Mouse (Mus musculus) hindbrain, postnatal 0 days (tissue): ENCODE data around the gene Kcnq5. TPM values are rescaled to one million over a fixed set of nuclear protein-coding genes. Genes with fewer than 3 reads are reported as not detected.
A peak's percentile ranks its signal among the peaks of the same experiment; 100 is the strongest.

ENCODE experiments used
- ATAC-seq: fragments of 200-750 bp; cut with Nextera tagmentation; 2 replicates; pipeline ENCODE4 v1.8.0; 2017; ENCODE audit warnings: mild to moderate bottlenecking, moderate TSS enrichment, moderate library complexity
- DNase-seq: peaks from one replicate; pipeline ENCODE4 v3.0.0-alpha.2; 2015; ENCODE audit warnings: low spot score
- H3K27ac ChIP-seq: fragments of 300-500 bp; sonication (generic); 2 replicates; pipeline ENCODE4 v1.5.1; 2014; ENCODE audit warnings: mild to moderate bottlenecking
- H3K27me3 ChIP-seq: fragments of 300-500 bp; sonication (generic); 2 replicates; pipeline ENCODE4 v1.6.1; 2014; ENCODE audit warnings: low read length, mixed read lengths; ENCODE audit not compliant: insufficient read depth
- H3K36me3 ChIP-seq: fragments of 300-500 bp; sonication (generic); 2 replicates; pipeline ENCODE4 v1.6.1; 2014; ENCODE audit warnings: low read length, mixed read lengths; ENCODE audit not compliant: insufficient read depth
- H3K4me1 ChIP-seq: fragments of 300-500 bp; sonication (generic); 2 replicates; pipeline ENCODE4 v1.6.1; 2014; ENCODE audit warnings: antibody characterized with exemption, low read length, mixed read lengths; ENCODE audit not compliant: insufficient read depth
- H3K4me2 ChIP-seq: fragments of 300-500 bp; sonication (generic); 2 replicates; pipeline ENCODE4 v1.6.1; 2014; ENCODE audit warnings: low read depth, mild to moderate bottlenecking, low read length, moderate library complexity, mixed read lengths
- H3K4me3 ChIP-seq: fragments of 300-500 bp; sonication (generic); 2 replicates; pipeline ENCODE4 v1.5.1; 2014; ENCODE audit warnings: low read length
- H3K9ac ChIP-seq: fragments of 300-500 bp; sonication (generic); replicated peaks from 2 replicates; pipeline ENCODE4 v1.6.1; 2014; ENCODE audit warnings: mild to moderate bottlenecking, low read length, moderate library complexity, mixed read lengths
- H3K9me3 ChIP-seq: fragments of 300-500 bp; sonication (generic); 2 replicates; pipeline ENCODE4 v1.6.1; 2016; ENCODE audit warnings: low read length, mixed read lengths
- CTCF ChIP-seq: IDR thresholded peaks from 2 replicates; pipeline ENCODE4 v1.5.1; 2016; ENCODE audit warnings: antibody characterized with exemption, control low read depth, low read depth
- WGBS: fragments of 180-500 bp; shearing (Covaris S2); extraction: QIAGEN DNeasy Blood & Tissue Kit; methylation state at CpG from one replicate; pipeline ENCODE4 v1.1.7; 2014; 5-methylcytosine and 5-hydroxymethylcytosine counted together
- polyA plus RNA-seq: library from polyadenylated mRNA; unstranded; fragments of >200 nt; fragmentation: Nextera tagmentation; extraction: Ambion mirVana; gene quantifications from 2 replicates; pipeline ENCODE4 v1.2.1, GENCODE M21; 2015
- total RNA-seq: library from RNA; depleted of rRNA; stranded (reverse); fragments of >200 nt; gene quantifications from 2 replicates; pipeline ENCODE4 v1.2.3, GENCODE M21; 2014

The Kcnq5 gene
- total and polyA plus RNA-seq, 2 experiments from 2014 or later = 3.4 to 14.4 TPM

- 80% methylated on average over 8 of the region's 8 CpGs for WGBS
- H3K4me2 ChIP-seq = no peak overlapping the region
- no peaks in the 10 kb centered on the region for H3K36me3 ChIP-seq
- H3K9me3 ChIP-seq = no peaks in the 10 kb centered on the region
- no peak for TF ChIP-seq CTCF
- ATAC-seq (no peak), DNase-seq (no peak)
- H3K27me3 ChIP-seq = no peaks in the 10 kb centered on the region
- no peak overlapping the region for H3K27ac ChIP-seq
- no peak overlapping the region for H3K9ac ChIP-seq
- no peak overlapping the region for H3K4me3 ChIP-seq
- H3K4me1 ChIP-seq = no peaks in the 10 kb centered on the region
Measured at GRCm38 (mm10) chr1:21922578-21923292, 39.0 kb downstream of the Kcnq5 start.

- Histone ChIP-seq H3K4me3 (no peak overlapping the region), H3K4me1 (no peaks in the 10 kb centered on the region), H3K9ac (no peak overlapping the region), H3K27me3 (no peaks in the 10 kb centered on the region), H3K27ac (no peak overlapping the region), H3K36me3 (no peaks in the 10 kb centered on the region), H3K4me2 (no peak overlapping the region), H3K9me3 (no peaks in the 10 kb centered on the region)
- DNase-seq = no peak
- ATAC-seq = no peak
- 50% methylated on average over 6 of the region's 6 CpGs for WGBS
- no peak for TF ChIP-seq CTCF
Measured at GRCm38 (mm10) chr1:21919276-21919675, 42.5 kb downstream of the Kcnq5 start.

GRCm38 (mm10) chr1:21896067-21896719 is 65.5 kb downstream of the Kcnq5 start:
- no peak overlapping the region for H3K9ac ChIP-seq
- no peaks in the 10 kb centered on the region for H3K27me3 ChIP-seq
- ATAC-seq = no peak
- no peaks in the 10 kb centered on the region for H3K4me1 ChIP-seq
- no peak overlapping the region for H3K4me2 ChIP-seq
- no peak for DNase-seq
- WGBS = 78% methylated on average over 5 of the region's 5 CpGs
- no peak overlapping the region for H3K4me3 ChIP-seq
- no peaks in the 10 kb centered on the region for H3K36me3 ChIP-seq
- no peaks in the 10 kb centered on the region for H3K9me3 ChIP-seq
- H3K27ac ChIP-seq = no peak overlapping the region
- no peak for TF ChIP-seq CTCF

- Histone ChIP-seq H3K4me2 (no peak overlapping the region), H3K36me3 (no peaks in the 10 kb centered on the region), H3K4me1 (no peaks in the 10 kb centered on the region), H3K9ac (no peak overlapping the region), H3K4me3 (no peak overlapping the region), H3K9me3 (no peaks in the 10 kb centered on the region), H3K27me3 (no peaks in the 10 kb centered on the region), H3K27ac (no peak overlapping the region)
- WGBS = 45% methylated on average over 3 of the region's 3 CpGs
- TF ChIP-seq CTCF = no peak
- no peak for ATAC-seq
- DNase-seq = no peak
Measured at GRCm38 (mm10) chr1:21883747-21884146, 78.0 kb downstream of the Kcnq5 start.

- H3K27me3 ChIP-seq = no peaks in the 10 kb centered on the region
- no peak overlapping the region for H3K9ac ChIP-seq
- H3K4me2 ChIP-seq = no peak overlapping the region
- no peaks in the 10 kb centered on the region for H3K9me3 ChIP-seq
- no peak for TF ChIP-seq CTCF
- ATAC-seq (no peak), DNase-seq (no peak)
- H3K27ac ChIP-seq = no peak overlapping the region
- WGBS = 69% methylated on average over 4 of the region's 4 CpGs
- no peak overlapping the region for H3K4me3 ChIP-seq
- no peaks in the 10 kb centered on the region for H3K36me3 ChIP-seq
- no peaks in the 10 kb centered on the region for H3K4me1 ChIP-seq
Measured at GRCm38 (mm10) chr1:21870889-21871288, 90.9 kb downstream of the Kcnq5 start.

- no peaks in the 10 kb centered on the region for H3K27me3 ChIP-seq
- ATAC-seq = 0 out of 2 replicates have a peak, but pooled peaks have one; percentile 32
- peak; percentile 35 for DNase-seq
- TF ChIP-seq CTCF = no peak
- H3K4me2 ChIP-seq = no peak overlapping the region
- H3K27ac ChIP-seq = no peak overlapping the region
- no peaks in the 10 kb centered on the region for H3K36me3 ChIP-seq
- H3K4me3 ChIP-seq = no peak overlapping the region
- WGBS = 69% methylated on average over 1 of the region's 1 CpGs
- no peaks in the 10 kb centered on the region for H3K9me3 ChIP-seq
- no peak overlapping the region for H3K9ac ChIP-seq
- no peaks in the 10 kb centered on the region for H3K4me1 ChIP-seq
Measured at GRCm38 (mm10) chr1:21868484-21868883, 93.3 kb downstream of the Kcnq5 start.

- no peaks in the 10 kb centered on the region for H3K9me3 ChIP-seq
- H3K36me3 ChIP-seq = no peaks in the 10 kb centered on the region
- no peak overlapping the region for H3K27ac ChIP-seq
- ATAC-seq (no peak), DNase-seq (no peak)
- H3K9ac ChIP-seq = no peak overlapping the region
- TF ChIP-seq CTCF = no peak
- H3K4me2 ChIP-seq = no peak overlapping the region
- no peaks in the 10 kb centered on the region for H3K27me3 ChIP-seq
- H3K4me3 ChIP-seq = no peak overlapping the region
- WGBS = 56% methylated on average over 3 of the region's 3 CpGs
- H3K4me1 ChIP-seq = no peaks in the 10 kb centered on the region
Measured at GRCm38 (mm10) chr1:21856399-21856798, 105.3 kb downstream of the Kcnq5 start.
